Comparison of ENCODE assay signal across 8 mouse cellular contexts in the genomic region with DNA sequence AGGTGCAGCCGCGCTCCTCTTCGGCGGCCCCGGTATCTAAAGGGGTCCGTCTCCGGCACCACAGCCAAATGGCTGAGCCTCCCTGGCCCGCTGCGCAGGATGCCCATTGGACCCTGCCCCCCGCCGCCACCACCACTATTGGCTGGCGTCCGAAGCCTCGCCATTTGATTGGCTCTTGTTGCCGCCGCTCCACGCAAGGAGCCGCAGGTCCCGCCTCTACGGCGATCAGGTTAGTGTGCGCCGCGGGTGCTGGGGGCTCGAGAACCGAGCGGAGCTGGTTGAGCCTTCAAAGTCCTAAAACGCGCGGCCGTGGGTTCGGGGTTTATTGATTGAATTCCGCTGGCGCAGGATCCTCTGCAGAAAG. TPM values are rescaled to one million over a fixed set of nuclear protein-coding genes. Genes with fewer than 3 reads are reported as not detected.
DNase-seq lines count a peak whose midpoint lies in the region; ATAC-seq and TF ChIP-seq lines count a peak whose summit lies in the region.

A gene (plus strand): TSS at position 171 of the 364 bp plus-strand sequence.

- H3K4me1 ChIP-seq in MEL (ENCODE audit: control insufficient read depth in 1 of 2, insufficient read depth in 2 of 2, low read length in 2 of 2), result peaks cover 2 to 9% of the 10 kb centered on the region in 2 experiments; a peak in 3 of 4 replicates
- H3K4me1 ChIP-seq in cerebellum, adult 2 months (ENCODE audit: control insufficient read depth, insufficient read depth, low read length), result peaks cover 17% of the 10 kb centered on the region
- H3K4me1 ChIP-seq in forebrain, postnatal 0 days (ENCODE audit: insufficient read depth), result peaks cover 17% of the 10 kb centered on the region
- H3K4me1 ChIP-seq in lung, embryonic 16.5 days (replicated peaks; ENCODE audit: control insufficient read depth, insufficient read depth, low read length), result peaks cover 18% of the 10 kb centered on the region

- H3K27me3 ChIP-seq in MEL (ENCODE audit: control insufficient read depth in 1 of 2, insufficient read depth in 2 of 2, low read length in 2 of 2), result no peaks in the 10 kb centered on the region
- no peaks in the 10 kb centered on the region for H3K27me3 ChIP-seq in cerebellum, adult 2 months (ENCODE audit: control insufficient read depth, insufficient read depth, low read length)
- no peaks in the 10 kb centered on the region for H3K27me3 ChIP-seq in forebrain, postnatal 0 days (ENCODE audit: insufficient read depth, low read length)
- no peaks in the 10 kb centered on the region for H3K27me3 ChIP-seq in lung, embryonic 16.5 days (ENCODE audit: control insufficient read depth, insufficient read depth, low read depth, low read length)

- peak; percentile 98 for DNase-seq in MEL (ENCODE audit: low read depth, low spot score)
- DNase-seq in cerebellum, adult 2 months, result peak; percentile 99 to 100
- DNase-seq in forebrain, postnatal 0 days, result peak; percentile 99
- peak; percentile 100 for DNase-seq in heart, postnatal 4 days
- DNase-seq in layer of hippocampus, adult 9-10 months (ENCODE audit: low spot score), result peak; percentile 94
- peak; percentile 99 for DNase-seq in ovary, postnatal 10 days (ENCODE audit: low spot score)
- DNase-seq in thymus, postnatal 10 days (ENCODE audit: low spot score in 2 of 2), result peak; percentile 98

- peak within 1 kb of the TSS; percentile 84 for H3K4me2 ChIP-seq in forebrain, postnatal 0 days (ENCODE audit: low read depth)
- peak within 1 kb of the TSS; percentile 76 for H3K4me2 ChIP-seq in lung, embryonic 16.5 days (ENCODE audit: low read depth, low read length)

- no peaks in the 10 kb centered on the region for H3K9me3 ChIP-seq in MEL (replicated peaks; ENCODE audit: insufficient read depth, low read length)
- no peaks in the 10 kb centered on the region for H3K9me3 ChIP-seq in forebrain, postnatal 0 days (ENCODE audit: low read length)
- H3K9me3 ChIP-seq in lung, embryonic 16.5 days (ENCODE audit: control insufficient read depth, low read length), result no peaks in the 10 kb centered on the region

- WGBS in cerebellum, adult 2 months, result under 1% methylated on average over 34 of the region's 34 CpGs
- under 1% methylated on average over 34 of the region's 34 CpGs for WGBS in forebrain, postnatal 0 days
- WGBS in lung, embryonic 16.5 days, result under 1% methylated on average over 28 of the region's 34 CpGs

- peak within 1 kb of the TSS; percentile 95 to 96 for H3K4me3 ChIP-seq in MEL (ENCODE audit: control insufficient read depth in 1 of 2, insufficient read depth in 1 of 2, low read depth in 2 of 2, low read length in 2 of 2)
- peak within 1 kb of the TSS; percentile 76 for H3K4me3 ChIP-seq in cerebellum, adult 2 months (replicated peaks; ENCODE audit: insufficient read depth, low read depth, low read length)
- H3K4me3 ChIP-seq in forebrain, postnatal 0 days (ENCODE audit: low read depth, low read length), result peak within 1 kb of the TSS; percentile 77
- peak within 1 kb of the TSS; percentile 79 for H3K4me3 ChIP-seq in lung, embryonic 16.5 days (ENCODE audit: low read length)

- peaks cover 0 to 18% of the 10 kb centered on the region in 2 experiments; a peak in 2 of 4 replicates for H3K36me3 ChIP-seq in MEL (ENCODE audit: control insufficient read depth in 1 of 2, insufficient read depth in 2 of 2, low read length in 2 of 2)
- H3K36me3 ChIP-seq in forebrain, postnatal 0 days (ENCODE audit: insufficient read depth), result no peaks in the 10 kb centered on the region
- no peaks in the 10 kb centered on the region for H3K36me3 ChIP-seq in lung, embryonic 16.5 days (ENCODE audit: control insufficient read depth, insufficient read depth, low read length)

- ATAC-seq in forebrain, postnatal 0 days, result peak; percentile 93
- ATAC-seq in lung, embryonic 16.5 days (ENCODE audit: low read depth), result peak; percentile 90

- peak within 1 kb of the TSS; percentile 85 for H3K9ac ChIP-seq in MEL (ENCODE audit: control insufficient read depth, low read depth, low read length, poor library complexity, severe bottlenecking)
- peak within 1 kb of the TSS; percentile 99 for H3K9ac ChIP-seq in forebrain, postnatal 0 days
- H3K9ac ChIP-seq in lung, embryonic 16.5 days (ENCODE audit: low read length), result peak within 1 kb of the TSS; percentile 100

- TF ChIP-seq EP300 in MEL (IDR thresholded peaks at IDR 0.05; ENCODE audit: low read depth in 1 of 2, low read length in 2 of 2), result no peak

- peak; percentile 67 to 68; a peak in 3 of 4 replicates for TF ChIP-seq POLR2A in MEL (IDR thresholded peaks at IDR 0.05; ENCODE audit: control insufficient read depth in 1 of 2, insufficient read depth in 1 of 2, low read depth in 1 of 2, low read length in 2 of 2, poor library complexity in 1 of 2)
- peak; percentile 74; the same call in 1 of the 2 replicates for TF ChIP-seq POLR2A in cerebellum, adult 2 months (IDR thresholded peaks at IDR 0.05; ENCODE audit: borderline replicate concordance, insufficient read depth, low read length)

- TF ChIP-seq CTCF in MEL (IDR thresholded peaks at IDR 0.05 in 2 of 3, conservative IDR thresholded peaks at IDR 0.05 in 1 of 3; ENCODE audit: control insufficient read depth in 1 of 3, insufficient read depth in 1 of 3, low read depth in 2 of 3, low read length in 3 of 3, poor library complexity in 1 of 3, severe bottlenecking in 1 of 3), result no peak
- TF ChIP-seq CTCF in cerebellum, adult 2 months (IDR thresholded peaks at IDR 0.05; ENCODE audit: borderline replicate concordance, insufficient read depth, low read depth, low read length), result no peak
- TF ChIP-seq CTCF in forebrain, postnatal 0 days (IDR thresholded peaks at IDR 0.05; ENCODE audit: low read depth), result no peak

- peak within 1 kb of the TSS; percentile 97 for H3K27ac ChIP-seq in MEL (ENCODE audit: control insufficient read depth, low read depth, low read length)
- H3K27ac ChIP-seq in cerebellum, adult 2 months (ENCODE audit: insufficient read depth, low read length), result peak within 1 kb of the TSS; percentile 95
- peak within 1 kb of the TSS; percentile 100 for H3K27ac ChIP-seq in forebrain, postnatal 0 days (ENCODE audit: low read depth, low read length)
- H3K27ac ChIP-seq in lung, embryonic 16.5 days (ENCODE audit: low read length), result peak within 1 kb of the TSS; percentile 97

- TF ChIP-seq RAD21 in MEL (IDR thresholded peaks at IDR 0.05; ENCODE audit: low read depth, low read length), result no peak

- peaks cover 56% of the 10 kb centered on the region for H3K79me2 ChIP-seq in MEL (ENCODE audit: control insufficient read depth, insufficient read depth, low read length, poor library complexity)

TF ChIP-seq in MEL, 35 proteins besides CTCF, POLR2A, EP300 and RAD21 (continues in another document):
- peak; percentile 60 for TF ChIP-seq TCF12 (IDR thresholded peaks at IDR 0.05; ENCODE audit: low read depth, low read length)
- TF ChIP-seq ZC3H11A (IDR thresholded peaks at IDR 0.05; ENCODE audit: low read depth, low read length), result no peak
- no peak for TF ChIP-seq JUND (IDR thresholded peaks at IDR 0.05; ENCODE audit: low read depth, low read length)
- TF ChIP-seq MAZ (IDR thresholded peaks at IDR 0.05; ENCODE audit: low read depth, low read length), result peak; percentile 87
- TF ChIP-seq POLR2AphosphoS2 (IDR thresholded peaks at IDR 0.05; ENCODE audit: low read length), result peak; percentile 79
- TF ChIP-seq ZMIZ1 (IDR thresholded peaks at IDR 0.05; ENCODE audit: low read depth, low read length), result peak; percentile 76
- 0 out of 2 replicates have a peak, but pooled peaks have one; percentile 17 for TF ChIP-seq ETS1 (IDR thresholded peaks at IDR 0.05; ENCODE audit: low read depth, low read length)
- TF ChIP-seq UBTF (IDR thresholded peaks at IDR 0.05; ENCODE audit: borderline replicate concordance, insufficient read depth, low read depth, low read length), result peak; percentile 68; the same call in 1 of the 2 replicates
- peak; percentile 49; the same call in 1 of the 2 replicates for TF ChIP-seq KAT2A (conservative IDR thresholded peaks at IDR 0.05; ENCODE audit: low read depth, low read length)
- TF ChIP-seq ZKSCAN1 (IDR thresholded peaks at IDR 0.05; ENCODE audit: low read depth, low read length), result no peak
- peak; percentile 76 for TF ChIP-seq HCFC1 (IDR thresholded peaks at IDR 0.05; ENCODE audit: low read depth, low read length)
- TF ChIP-seq ELF1 (IDR thresholded peaks at IDR 0.05; ENCODE audit: low read depth, low read length), result no peak
- no peak for TF ChIP-seq USF2 (IDR thresholded peaks at IDR 0.05; ENCODE audit: borderline replicate concordance in 1 of 2, insufficient read depth in 1 of 2, low read depth in 1 of 2, low read length in 2 of 2)
- TF ChIP-seq ZNF384 (IDR thresholded peaks at IDR 0.05; ENCODE audit: low read depth, low read length), result no peak
- TF ChIP-seq SIN3A (IDR thresholded peaks at IDR 0.05; ENCODE audit: low read length), result peak; percentile 57; the same call in 1 of the 2 replicates
- no peak for TF ChIP-seq MEF2A (IDR thresholded peaks at IDR 0.05; ENCODE audit: extremely low read depth, insufficient replicate concordance, low read depth, low read length, poor library complexity, severe bottlenecking)
- 0 out of 2 replicates have a peak, but pooled peaks have one; percentile 7 for TF ChIP-seq BHLHE40 (IDR thresholded peaks at IDR 0.05; ENCODE audit: borderline replicate concordance, low read depth, low read length)
- TF ChIP-seq MYB (IDR thresholded peaks at IDR 0.05; ENCODE audit: low read depth, low read length), result no peak
- TF ChIP-seq TAL1 (IDR thresholded peaks at IDR 0.05; ENCODE audit: low read length), result no peak
- no peak for TF ChIP-seq GATA1 (IDR thresholded peaks at IDR 0.05; ENCODE audit: low read depth, low read length)
- peak; percentile 52; the same call in 1 of the 2 replicates for TF ChIP-seq TBP (IDR thresholded peaks at IDR 0.05; ENCODE audit: low read depth, low read length)
- TF ChIP-seq E2F4 (IDR thresholded peaks at IDR 0.05; ENCODE audit: borderline replicate concordance, low read depth, low read length), result no peak
- TF ChIP-seq MAFK (IDR thresholded peaks at IDR 0.05; ENCODE audit: borderline replicate concordance, low read depth, low read length), result no peak
- peak; percentile 72 for TF ChIP-seq NELFE (IDR thresholded peaks at IDR 0.05; ENCODE audit: low read depth, low read length)
- TF ChIP-seq MAX (IDR thresholded peaks at IDR 0.05; ENCODE audit: low read length), result no peak; the same call in 1 of the 2 replicates
- TF ChIP-seq SMC3 (IDR thresholded peaks at IDR 0.05; ENCODE audit: low read depth, low read length), result no peak

RNA-seq across cellular contexts. Expression of the gene that starts here (rescaled TPM):
- 182 and 205 TPM in 2 replicates for total RNA-seq in MEL (2012; rRNA removed)
- 100 to 1,000 TPM; 362 to 516 TPM for polyA plus RNA-seq in MEL (2012; ENCODE audit: insufficient read depth in 1 of 2, insufficient read length in 2 of 2, low read depth in 1 of 2, low replicate concordance in 2 of 2, missing spikeins in 1 of 2)
- polyA plus RNA-seq in cerebellum, adult 2 months (2012; rRNA removed), result 421 and 445 TPM in 2 replicates
- total RNA-seq in forebrain, postnatal 0 days (2014; rRNA removed), result 130 and 140 TPM in 2 replicates
- 96.1 and 110 TPM in 2 replicates for polyA plus RNA-seq in forebrain, postnatal 0 days (2015; fragmentation: Nextera tagmentation; extraction: Ambion mirVana)
- total RNA-seq in heart, postnatal 4 days (2021), result 100 to 1,000 TPM; 255 to 279 TPM
- polyA plus RNA-seq in lung, embryonic 16.5 days (2015; fragmentation: Nextera tagmentation; extraction: Ambion mirVana), result 195 and 205 TPM in 2 replicates

Comparison
In these comparisons a context has a peak if more than half of its experiments do, and no peak if none do; other contexts are left out.
1. Peak in every context shown above with its lines: DNase-seq, ATAC-seq, H3K4me3 ChIP-seq and H3K27ac ChIP-seq.